Mouse (Mus musculus) ovary, adult 18-20 months (tissue): ENCODE data around the gene Cops2.

Experiments
- DNase-seq: peaks from one replicate; pipeline ENCODE4 v3.0.0; 2022; ENCODE audit warnings: low spot score, mixed read lengths

The Cops2 gene

GRCm38 (mm10) chr2:125781978-125782718 lies 76.8 kb downstream of the Cops2 start:
- no peak for DNase-seq

- DNase-seq = no peak
Measured at GRCm38 (mm10) chr2:125781006-125781405, 77.9 kb downstream of the Cops2 start.
